Mouse (Mus musculus) right cerebral cortex, postnatal 14 days (tissue): Measurements from ENCODE around the gene Olfr74.
"Not testable (repeated sequence)": the region's sequence is repeated elsewhere in the genome, so short reads cannot be mapped to it uniquely, and the experiment has no call there.

Source experiments
- DNase-seq: peaks from one replicate; pipeline ENCODE4 v3.0.0; 2022

Gene Olfr74

DNA sequence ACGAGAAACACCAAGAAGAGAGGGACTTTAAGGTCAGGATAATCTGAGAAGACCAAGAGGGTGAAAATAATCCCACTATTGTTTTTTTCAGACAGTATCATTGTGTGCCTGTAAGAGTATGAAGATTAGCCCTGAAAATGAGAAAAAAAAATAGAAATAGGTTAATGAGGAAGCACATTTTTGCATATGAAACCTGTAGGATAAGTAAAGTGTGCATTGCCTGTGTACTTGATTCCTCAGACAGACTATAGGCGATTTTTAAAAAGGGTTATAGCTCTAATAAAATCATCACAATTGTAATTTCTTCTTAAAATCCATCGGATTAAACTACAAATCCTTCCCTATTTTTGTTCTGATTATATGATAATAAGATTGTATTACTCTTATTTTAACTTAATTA, at the start of gene Olfr74:
Gene Olfr74 (minus strand): TSS at position 101 of the 400 bp plus-strand sequence.
- no peak for DNase-seq

DNA sequence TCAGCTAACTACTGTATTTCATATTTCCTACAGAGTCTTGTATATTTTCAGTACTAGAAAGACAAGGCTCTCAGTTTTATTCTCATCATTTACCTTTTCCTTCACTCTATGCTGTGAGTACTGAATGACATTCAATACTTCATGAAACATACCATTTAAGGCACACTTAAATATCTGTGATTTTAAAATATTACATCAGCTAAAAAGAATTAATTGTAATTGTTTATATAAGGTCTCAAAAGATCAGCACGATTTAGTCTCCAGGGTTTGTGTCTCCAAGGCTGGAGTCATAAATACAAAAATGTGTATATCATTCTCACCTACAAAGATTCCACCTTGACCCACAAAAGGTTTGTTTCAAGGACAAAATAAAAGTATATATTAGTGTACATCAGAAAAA, 48.0 kb upstream of the Olfr74 start, which contains the start of gene Olfr1161:
Gene Olfr1161 (plus strand): TSS at position 301 of the 400 bp plus-strand sequence.
- DNase-seq: not testable (repeated sequence)

GRCm38 (mm10) chr2:88007515-88008318, 33.3 kb upstream of the Olfr74 start, which contains the start of gene Olfr1160:
Gene Olfr1160, minus strand, starts transcription at chr2:88008268.
- no peak for DNase-seq

GRCm38 (mm10) chr2:87989813-87990212, 15.3 kb upstream of the Olfr74 start, which contains the start of gene Olfr1158:
Gene Olfr1158, plus strand, starts transcription at chr2:87990113.
- DNase-seq: no peak

- no peak for DNase-seq
These were observed 6.3 kb downstream of the Olfr74 start, which contains the start of gene Olfr1157 for GRCm38 (mm10) chr2:87968199-87968598. Gene Olfr1157, minus strand, starts transcription at chr2:87968299.

GRCm38 (mm10) chr2:87953000-87953399, 21.5 kb downstream of the Olfr74 start, which contains the start of gene Olfr1156:
Gene Olfr1156, minus strand, starts transcription at chr2:87953100.
- DNase-seq: no peak

DNA sequence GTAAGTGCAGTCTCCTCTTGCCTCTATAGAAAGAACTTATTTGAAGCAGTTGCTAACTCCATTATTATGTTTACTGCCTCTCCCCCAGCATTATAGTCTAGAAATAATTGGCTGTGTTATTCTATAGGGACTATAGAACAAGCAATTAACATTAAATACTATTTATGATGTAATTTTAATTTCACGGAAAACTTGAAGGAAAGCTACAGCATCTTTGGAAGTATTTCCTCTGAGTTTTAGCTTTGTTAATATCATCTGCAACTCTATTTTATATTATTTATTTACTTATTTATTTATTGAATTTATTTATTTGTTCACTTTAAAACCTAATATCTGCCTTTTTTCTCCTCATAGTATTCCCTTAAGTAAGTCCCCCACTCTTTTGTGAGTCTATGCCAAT, 29.4 kb downstream of the Olfr74 start, which contains the start of gene Olfr1155:
Gene Olfr1155 (minus strand): TSS at position 101 of the 400 bp plus-strand sequence.
- no peak for DNase-seq
